Mouse (Mus musculus) embryonic facial prominence, embryonic 15.5 days (tissue): ENCODE measurements around the gene Grb14. TPM values are rescaled to one million over a fixed set of nuclear protein-coding genes. Genes with fewer than 3 reads are reported as not detected.

Source experiments
- polyA plus RNA-seq: library from polyadenylated mRNA; unstranded; fragments of >200 nt; fragmentation: Nextera tagmentation; extraction: Ambion mirVana; gene quantifications from 2 replicates; pipeline ENCODE4 v1.2.1, GENCODE M21; 2015

Grb14 gene
- polyA plus RNA-seq, 1 experiment from 2014 or later: 12.5 TPM

Other genes starting within 250 kb of the Grb14 start
- gene Cobll1, start 214.4 kb upstream of the Grb14 start, polyA plus RNA-seq: 4.1 and 4.7 TPM in 2 replicates